Mouse (Mus musculus) kidney, postnatal 4 days (tissue): ENCODE measurements at regions not wholly inside any gene's neighbourhood (a gene's known extent, or its start where the extent isn't known, plus 50 kb on each side); places are given as distances from the start of the nearest gene placed in this dataset.

Source experiments
- DNase-seq, 2 experiments: peaks; one replicate each; pipeline ENCODE4 v3.0.0; 2021; ENCODE audit warnings: mixed read lengths in 2 of 2

DNA sequence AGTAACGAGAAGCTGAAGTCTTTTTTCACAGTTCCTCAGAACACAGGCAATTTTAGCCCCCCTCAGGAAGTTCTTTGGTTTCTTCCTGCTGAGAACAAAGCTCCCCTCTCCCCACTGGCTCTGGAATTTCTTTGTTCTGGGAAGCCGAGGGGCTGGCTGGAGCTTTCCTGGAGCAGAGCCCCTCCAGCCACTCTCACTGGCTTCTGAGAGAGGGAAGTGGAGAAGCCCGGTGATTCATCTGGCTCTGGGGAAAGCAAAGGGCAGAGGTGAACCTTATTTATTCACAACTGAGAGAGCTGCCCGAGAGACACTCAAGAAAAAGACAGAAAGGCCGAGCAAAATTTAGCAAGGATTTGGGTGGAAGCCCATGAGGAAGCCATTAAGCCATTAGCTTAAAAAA is 63.9 kb downstream of the Ddx3x start:
- DNase-seq: peak; percentile 66 to 70

DNA sequence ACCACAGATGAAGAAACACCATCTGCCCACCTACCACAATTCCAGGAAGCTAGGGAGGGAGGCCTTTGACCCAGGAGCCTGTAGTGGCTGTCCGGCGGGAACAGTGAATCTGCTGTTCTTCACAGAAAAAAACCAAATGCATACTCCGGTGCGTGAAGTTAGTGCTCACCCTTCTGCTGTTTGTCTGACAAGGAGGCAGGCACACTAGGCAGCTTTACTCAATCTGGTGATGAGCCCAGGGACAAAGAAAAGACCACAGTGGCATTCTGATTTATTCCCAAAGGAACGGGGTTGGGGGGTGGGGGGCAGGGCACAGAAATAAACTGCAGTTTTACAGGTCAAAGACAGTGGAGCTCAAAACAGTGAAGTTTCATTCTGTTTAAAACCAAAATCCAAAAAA is 64.4 kb downstream of the Ddx3x start:
- no peak for DNase-seq

DNA sequence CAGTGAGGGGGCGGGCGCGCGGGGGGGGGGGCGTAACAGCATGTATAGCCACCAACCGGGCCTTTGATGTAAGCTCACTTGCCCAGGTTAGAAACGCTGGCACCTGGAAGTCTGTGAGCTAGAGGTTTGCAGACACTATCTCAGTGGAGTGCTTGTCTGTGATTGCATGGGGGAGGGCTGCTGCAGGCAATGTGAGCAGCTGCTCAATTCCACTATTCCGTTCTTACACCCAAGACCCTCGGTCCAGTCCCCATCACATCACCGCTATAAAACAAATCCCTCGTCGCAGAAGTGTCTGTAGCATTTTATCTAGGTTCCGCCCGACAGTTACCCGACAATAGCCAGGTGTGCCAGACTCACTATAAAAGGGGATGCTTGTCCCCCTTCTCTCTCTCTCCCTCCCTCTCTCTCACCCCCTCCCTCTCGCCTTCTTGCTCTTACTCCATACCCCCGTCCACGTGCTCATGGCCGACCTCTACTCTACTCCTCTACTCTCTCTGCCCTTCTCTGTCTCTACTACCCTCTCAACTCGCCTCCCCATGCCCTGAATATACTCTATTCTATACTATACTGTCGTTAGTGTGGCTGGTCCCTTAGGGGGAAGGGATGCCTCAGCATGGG is 65.4 kb downstream of the Ddx3x start:
- DNase-seq: peak; percentile 13 to 36

DNA sequence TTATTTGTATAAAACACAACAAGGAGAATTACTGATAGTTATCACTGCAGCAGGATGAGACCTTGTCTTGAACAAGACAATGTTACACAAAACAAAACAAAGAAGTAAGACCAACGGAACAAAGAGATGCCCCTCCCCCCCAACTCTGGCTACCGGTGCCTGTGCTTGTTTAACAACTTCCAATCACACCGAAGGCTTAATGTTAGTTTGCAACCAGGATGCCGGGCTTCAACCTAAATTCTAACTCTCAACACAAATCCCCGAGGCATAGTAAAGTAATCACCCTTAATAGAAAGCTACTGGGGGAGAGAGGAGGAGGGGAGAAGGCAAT is 65.9 kb downstream of the Ddx3x start:
- DNase-seq: peak; percentile 46 to 69

DNA sequence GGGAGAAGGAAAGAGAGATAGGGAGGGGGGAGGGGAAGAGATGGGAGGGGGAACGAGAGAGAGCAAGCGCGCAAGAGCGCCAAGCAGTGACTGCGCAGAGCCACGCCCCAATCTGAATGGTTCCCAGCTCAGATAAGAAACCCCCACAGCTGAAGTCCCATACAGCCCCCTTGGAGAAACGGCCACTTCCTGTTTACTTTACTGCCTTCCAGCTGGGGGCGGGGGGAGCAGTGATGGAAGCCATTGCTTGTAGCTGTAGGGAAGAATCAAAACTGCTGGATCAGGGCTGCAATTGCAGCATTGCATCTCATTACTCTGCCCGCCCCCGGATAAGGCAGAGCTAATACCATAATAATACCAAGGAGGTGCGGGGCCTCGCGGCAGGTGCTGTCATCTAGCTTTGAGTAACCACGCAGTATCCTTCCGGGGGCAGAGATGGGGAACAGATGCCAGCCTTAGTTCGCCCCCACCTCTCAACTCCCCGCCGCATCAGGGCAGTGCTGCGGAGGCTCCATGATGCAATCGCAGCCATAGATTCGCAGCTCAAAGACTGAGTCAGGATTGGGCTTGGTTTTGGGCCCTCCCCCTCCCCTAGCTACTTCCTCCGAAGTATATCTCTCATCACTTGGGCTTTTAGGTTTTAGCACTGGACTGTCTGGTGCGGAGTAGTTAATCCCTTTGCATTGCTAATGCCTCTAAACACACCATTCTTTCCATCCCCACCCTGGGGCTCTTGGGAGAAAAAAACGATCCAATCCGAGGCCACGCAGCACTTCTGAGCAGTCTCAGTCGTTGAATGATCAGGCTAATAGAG is 66.5 kb downstream of the Ddx3x start:
- DNase-seq: peak; percentile 81 to 90

DNA sequence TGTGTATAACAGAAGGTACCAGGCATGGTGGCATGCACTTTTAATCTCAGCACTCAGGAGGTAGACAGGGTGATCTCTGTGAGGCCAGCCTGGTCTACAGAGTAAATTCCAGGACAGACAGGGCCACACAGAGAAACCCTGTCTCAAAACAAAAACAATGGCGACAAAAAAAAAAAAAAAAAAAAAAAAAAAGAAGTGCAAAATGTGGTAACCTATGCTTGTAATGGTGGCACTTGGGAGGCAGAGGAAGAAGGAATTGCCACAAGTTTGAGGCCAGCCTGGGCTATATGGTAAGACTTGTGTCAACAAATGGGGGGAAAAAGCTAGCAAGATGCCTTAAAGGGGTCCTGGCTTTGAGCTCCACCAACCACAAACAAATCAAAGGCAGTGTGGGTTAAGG is 67.6 kb downstream of the Ddx3x start:
- no peak for DNase-seq

DNA sequence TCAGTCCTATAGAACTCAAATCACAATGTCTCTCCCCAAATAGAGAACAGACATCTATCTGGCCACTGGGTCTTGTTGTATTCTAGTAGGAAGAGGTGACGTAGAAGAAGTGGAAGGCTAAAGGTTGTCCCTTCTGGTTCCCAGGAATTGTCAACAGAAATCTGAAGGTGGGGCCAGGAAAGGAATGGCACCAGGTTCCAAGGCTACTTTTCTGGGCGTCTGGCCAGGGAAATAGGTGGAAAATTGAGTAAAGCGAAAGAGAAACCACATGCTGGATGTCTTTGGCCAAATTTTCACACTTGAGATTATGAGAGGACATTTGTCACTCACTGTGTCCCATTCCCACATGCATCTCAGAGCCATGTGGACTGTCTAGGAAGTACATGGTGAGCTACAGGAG is 69.7 kb downstream of the Ddx3x start:
- DNase-seq: peak in 1 of 2 experiments; percentile 11

GRCm38 (mm10) chrX:13357149-13357783 is 76.5 kb downstream of the Ddx3x start:
- no peak for DNase-seq

DNA sequence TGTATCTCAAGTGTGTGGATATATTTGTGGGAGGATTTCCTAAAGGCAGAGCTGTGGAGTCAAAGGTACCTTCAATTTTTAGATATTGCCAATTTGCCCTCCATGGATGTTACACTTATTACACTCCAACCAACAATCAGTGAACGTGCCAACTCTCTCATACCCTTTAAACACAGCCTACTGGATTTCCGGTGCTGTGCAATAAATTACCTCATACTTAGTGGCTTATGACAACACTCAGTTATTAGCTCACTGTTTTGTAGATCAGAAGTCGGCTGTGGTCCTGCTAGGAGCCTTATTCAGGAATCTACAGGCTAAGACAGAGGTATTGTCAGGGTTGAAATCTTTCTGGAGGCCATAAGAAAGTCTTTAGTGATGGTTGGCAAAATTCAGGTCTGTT is 77.2 kb downstream of the Ddx3x start:
- no peak for DNase-seq

DNA sequence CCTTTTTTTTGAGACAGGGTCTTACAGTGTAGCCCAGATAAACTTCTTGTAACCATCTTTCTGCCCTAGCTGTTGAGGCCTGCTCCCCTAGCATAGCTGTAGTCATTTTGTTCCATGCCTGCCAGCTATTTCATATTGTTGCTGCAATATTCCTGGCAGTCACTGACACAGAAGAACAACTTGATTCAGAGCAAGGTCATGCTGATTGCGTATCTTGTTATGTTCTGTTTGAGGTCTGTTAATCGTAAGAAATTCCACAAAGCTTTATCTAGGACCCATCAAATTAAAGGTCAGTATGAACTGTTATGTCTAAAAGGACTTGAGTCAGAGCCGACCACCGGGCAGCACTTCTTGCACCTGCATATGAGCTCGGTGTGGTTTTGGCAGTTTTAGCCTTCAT is 79.7 kb downstream of the Ddx3x start:
- DNase-seq: no peak

GRCm38 (mm10) chrX:13370319-13370718 is 89.5 kb downstream of the Ddx3x start:
- no peak for DNase-seq

- DNase-seq: no peak
Observed at GRCm38 (mm10) chrX:13372752-13373151, 92.0 kb downstream of the Ddx3x start.

DNA sequence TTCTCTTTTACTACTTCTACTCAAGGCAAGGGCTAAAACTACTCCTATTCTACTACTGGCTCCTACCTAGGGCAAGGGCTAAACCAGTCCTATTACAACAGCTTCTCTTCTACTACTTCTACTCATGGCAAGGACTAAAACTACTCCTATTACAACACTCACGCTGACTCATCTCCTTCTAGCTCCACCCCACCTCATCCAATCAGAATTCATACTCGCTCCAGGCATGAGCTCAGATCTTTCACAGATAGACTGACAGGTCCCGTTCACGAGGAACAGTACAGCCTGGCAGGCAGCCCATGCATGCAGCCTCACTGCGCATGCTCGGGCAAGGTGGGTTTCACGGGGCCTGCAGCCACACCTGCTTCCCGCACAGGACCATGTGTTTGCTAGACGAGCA is 79.6 kb upstream of the Nyx start:
- no peak for DNase-seq

DNA sequence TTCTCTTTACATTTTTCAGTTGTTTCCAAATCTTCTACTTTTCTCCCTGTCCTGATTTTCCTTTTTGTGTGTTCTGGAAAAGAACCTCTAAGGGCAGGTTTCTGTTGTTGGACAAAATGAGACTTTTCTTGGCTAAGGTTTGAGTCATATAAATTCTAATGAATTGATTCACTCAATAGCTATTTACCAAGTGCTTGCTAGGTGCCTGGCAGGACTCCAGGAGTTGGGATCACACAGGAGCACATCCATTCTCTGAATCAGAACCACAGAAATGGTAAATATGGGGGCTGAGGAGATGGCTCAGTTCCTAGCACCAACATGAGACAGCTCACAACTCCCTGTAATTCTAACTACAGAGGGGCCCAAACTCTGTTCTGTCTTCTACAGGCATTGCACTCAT is 67.4 kb upstream of the Nyx start:
- no peak for DNase-seq

DNA sequence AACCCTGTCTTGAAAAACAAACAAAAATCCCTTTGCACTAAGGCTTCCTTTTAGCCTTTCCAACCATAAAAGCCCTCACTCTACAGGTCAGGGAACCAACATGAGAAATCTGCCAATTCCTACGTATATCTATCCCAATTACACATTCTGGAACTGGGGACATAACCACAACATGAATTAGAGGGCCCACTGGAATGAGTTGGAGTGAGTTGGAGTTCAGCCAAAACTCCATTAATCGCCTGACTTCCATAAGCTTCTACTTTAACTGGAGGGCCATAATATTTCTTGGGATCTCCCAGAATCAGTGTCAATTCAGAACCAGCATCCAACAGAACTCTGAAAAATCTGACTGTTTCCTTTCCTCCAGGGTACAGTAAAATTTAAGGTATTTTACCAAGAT is 53.2 kb upstream of the Nyx start:
- DNase-seq: no peak

- no peak for DNase-seq
Observed at GRCm38 (mm10) chrX:13413135-13413534, 52.8 kb upstream of the Nyx start.
